Mouse (Mus musculus) brain, embryonic 14.5 days (tissue): ENCODE data around the gene Kctd4.

ENCODE experiments used
- CTCF ChIP-seq: fragments of 200-500 bp; IDR thresholded peaks from 2 replicates; pipeline ENCODE4 v1.5.1; 2012; ENCODE audit warnings: inconsistent platforms, mild to moderate bottlenecking, moderate library complexity, borderline replicate concordance; ENCODE audit not compliant: insufficient read depth, insufficient read length; ENCODE audit errors: extremely low read depth
- POLR2A ChIP-seq: fragments of 200-500 bp; IDR thresholded peaks from 2 replicates; pipeline ENCODE4 v1.6.1; 2012; ENCODE audit warnings: mild to moderate bottlenecking, inconsistent platforms, borderline replicate concordance; ENCODE audit not compliant: poor library complexity, insufficient read depth, insufficient read length, severe bottlenecking; ENCODE audit errors: extremely low read depth

- TF ChIP-seq CTCF, result no peak
- no peak for TF ChIP-seq POLR2A
Observed at GRCm38 (mm10) chr14:75990936-75991335, 36.1 kb downstream of the Kctd4 start.
